Mouse (Mus musculus): ENCODE measurements around the gene Lrp1.

- TF ChIP-seq CTCF (IDR thresholded peaks at IDR 0.05; ENCODE audit: insufficient read depth, low read depth, low read length) (no peak), POLR2A (IDR thresholded peaks at IDR 0.05; ENCODE audit: insufficient read depth, low read depth, low read length) (no peak)
Measured at GRCm38 (mm10) chr10:127599252-127599651, 21.7 kb downstream of the Lrp1 start.
